Mouse (Mus musculus) stomach, embryonic 14.5 days (tissue): ENCODE measurements around the gene Snx7. TPM values are rescaled to one million over a fixed set of nuclear protein-coding genes. Genes with fewer than 3 reads are reported as not detected.

Experiments
- ATAC-seq: fragments of 200-750 bp; cut with Nextera tagmentation; 2 replicates; pipeline ENCODE4 v1.8.0; 2017; ENCODE audit warnings: low read depth, moderate TSS enrichment; ENCODE audit not compliant: insufficient number of reproducible peaks, insufficient read depth, low FRiP score
- H3K27ac ChIP-seq: fragments of 300-500 bp; sonication (generic); 2 replicates; pipeline ENCODE4 v1.5.1; 2014; ENCODE audit warnings: mild to moderate bottlenecking, low read length, moderate library complexity, mixed read lengths
- H3K27me3 ChIP-seq: fragments of 300-500 bp; sonication (generic); 2 replicates; pipeline ENCODE4 v1.6.1; 2014; ENCODE audit warnings: low read length, control low read depth, mixed read lengths; ENCODE audit not compliant: control insufficient read depth, insufficient read depth
- H3K36me3 ChIP-seq: fragments of 300-500 bp; sonication (generic); 2 replicates; pipeline ENCODE4 v1.6.1; 2014; ENCODE audit warnings: mild to moderate bottlenecking, control low read depth, low read length, moderate library complexity, mixed read lengths; ENCODE audit not compliant: control insufficient read depth, insufficient read depth
- H3K4me1 ChIP-seq: fragments of 300-500 bp; sonication (generic); 2 replicates; pipeline ENCODE4 v1.6.1; 2014; ENCODE audit warnings: low read length, control low read depth, mixed read lengths; ENCODE audit not compliant: control insufficient read depth, insufficient read depth
- H3K4me2 ChIP-seq: fragments of 300-500 bp; sonication (generic); replicated peaks from 2 replicates; pipeline ENCODE4 v1.6.1; 2014; ENCODE audit warnings: low read depth, low read length, control low read depth
- H3K4me3 ChIP-seq: fragments of 300-500 bp; sonication (generic); 2 replicates; pipeline ENCODE4 v1.5.1; 2014; ENCODE audit warnings: low read depth, low read length, control low read depth
- H3K9ac ChIP-seq: fragments of 300-500 bp; sonication (generic); replicated peaks from 2 replicates; pipeline ENCODE4 v1.6.1; 2014; ENCODE audit warnings: low read depth, mild to moderate bottlenecking, control low read depth, low read length, moderate library complexity, mixed read lengths
- H3K9me3 ChIP-seq: fragments of 300-500 bp; sonication (generic); 2 replicates; pipeline ENCODE4 v1.6.1; 2016; ENCODE audit warnings: low read depth, low read length, control low read depth; ENCODE audit not compliant: control insufficient read depth
- WGBS: fragments of 180-500 bp; shearing (Covaris S2); extraction: QIAGEN DNeasy Blood & Tissue Kit; methylation state at CpG from one replicate; pipeline ENCODE4 v1.1.7; 2014; 5-methylcytosine and 5-hydroxymethylcytosine counted together
- polyA plus RNA-seq: library from polyadenylated mRNA; unstranded; fragments of >200 nt; fragmentation: Nextera tagmentation; extraction: Ambion mirVana; gene quantifications from 2 replicates; pipeline ENCODE4 v1.2.1, GENCODE M21; 2014

Gene Snx7
- polyA plus RNA-seq = 30.4 and 32.2 TPM in 2 replicates

DNA sequence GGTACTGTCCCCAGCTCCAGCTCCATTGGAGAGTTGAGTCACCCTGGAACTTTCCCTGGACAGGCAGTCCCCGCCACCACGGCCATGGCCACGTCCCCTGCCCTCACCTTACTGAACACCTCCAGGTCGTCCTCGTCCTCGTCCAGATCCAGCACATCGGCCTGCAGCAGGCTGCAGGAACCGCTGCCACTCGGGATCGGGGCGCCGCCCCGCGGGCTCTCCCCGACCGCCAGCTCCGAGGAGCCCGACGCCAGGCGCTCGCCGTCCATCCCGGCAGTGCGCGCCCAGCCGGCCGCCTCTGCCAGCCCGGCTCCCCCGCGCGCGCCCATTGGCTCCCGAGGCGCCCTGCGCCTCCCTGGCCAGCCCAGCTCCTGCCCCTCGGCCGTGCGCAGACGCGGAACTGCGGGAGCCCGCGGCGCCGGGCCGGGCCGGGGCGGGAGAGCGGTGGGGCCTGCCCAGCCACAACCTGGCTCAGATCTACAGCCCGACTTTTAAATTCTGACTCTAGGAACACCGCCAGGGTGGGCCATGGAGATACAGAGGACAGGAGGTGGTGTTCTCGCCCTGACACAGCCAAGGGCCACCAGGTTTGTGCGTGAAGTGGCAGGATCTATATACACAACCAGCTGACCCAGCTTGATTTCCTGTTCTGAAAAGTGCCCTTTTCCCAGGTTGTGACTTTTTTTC lies at the start of gene Snx7:
Gene Snx7 (minus strand): TSS at position 300 of the 687 bp plus-strand sequence.
- Histone ChIP-seq H3K27me3 (no peaks in the 10 kb centered on the region), H3K9ac (peak within 1 kb of the TSS; percentile 31), H3K4me2 (peak within 1 kb of the TSS; percentile 57), H3K9me3 (no peaks in the 10 kb centered on the region), H3K4me3 (peak within 1 kb of the TSS; percentile 47), H3K36me3 (no peaks in the 10 kb centered on the region), H3K27ac (peak within 1 kb of the TSS; percentile 58; the same call in 1 of the 2 replicates), H3K4me1 (no peaks in the 10 kb centered on the region)
- ATAC-seq = peak; percentile 99
- WGBS = 1% methylated on average over 41 of the region's 53 CpGs

DNA sequence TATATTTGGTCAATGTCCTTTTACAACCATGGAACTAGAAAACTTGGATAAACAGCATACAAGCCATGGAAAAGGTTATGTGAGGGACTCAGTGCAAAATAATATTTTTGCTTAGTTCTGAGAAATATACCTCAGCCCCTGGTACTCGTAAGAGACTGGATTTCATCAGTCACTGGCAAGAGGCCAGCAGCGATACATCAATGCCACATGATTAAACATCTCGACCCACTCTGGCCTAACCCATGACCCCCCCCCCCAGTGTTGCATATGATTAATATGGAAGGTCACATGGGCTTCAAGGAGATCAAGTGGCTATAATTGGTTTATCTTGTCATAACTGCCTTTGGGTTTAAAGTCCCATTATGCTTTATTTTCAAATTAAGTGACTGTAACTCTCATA lies 46.7 kb upstream of the Snx7 start:
- ATAC-seq = 0 out of 2 replicates have a peak, but pooled peaks have one; percentile 23
- no peaks in the 10 kb centered on the region for H3K9me3 ChIP-seq
- WGBS = 26% methylated on average over 3 of the region's 3 CpGs
- no peak overlapping the region for H3K27ac ChIP-seq
- H3K36me3 ChIP-seq = no peaks in the 10 kb centered on the region
- H3K4me3 ChIP-seq = no peak overlapping the region
- H3K4me1 ChIP-seq = no peaks in the 10 kb centered on the region
- H3K27me3 ChIP-seq = no peaks in the 10 kb centered on the region
- H3K9ac ChIP-seq = no peak overlapping the region
- no peak overlapping the region for H3K4me2 ChIP-seq

DNA sequence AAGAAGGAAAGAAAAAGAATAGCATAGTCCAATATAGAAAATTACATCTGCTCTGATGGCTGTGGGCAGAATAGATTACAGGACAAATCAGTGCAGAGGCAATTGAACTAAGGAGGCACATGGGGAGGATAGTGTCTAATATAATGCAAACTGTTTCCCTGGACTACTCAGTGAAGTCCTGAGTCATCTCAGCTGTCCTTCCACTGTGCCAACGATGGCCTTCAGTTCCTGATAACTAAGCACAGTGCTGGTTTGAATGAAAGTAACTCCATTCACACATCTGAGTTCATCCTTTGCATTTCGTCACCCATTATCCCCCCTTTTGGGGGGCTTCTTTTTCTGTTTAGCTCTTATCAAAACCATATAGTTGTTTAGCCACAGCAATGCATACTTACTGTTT lies 25.0 kb upstream of the Snx7 start:
- WGBS = 80% methylated on average over 2 of the region's 2 CpGs
- no peak overlapping the region for H3K9ac ChIP-seq
- no peak overlapping the region for H3K4me3 ChIP-seq
- no peak overlapping the region for H3K27ac ChIP-seq
- no peaks in the 10 kb centered on the region for H3K4me1 ChIP-seq
- H3K9me3 ChIP-seq = no peaks in the 10 kb centered on the region
- ATAC-seq = no peak
- H3K36me3 ChIP-seq = no peaks in the 10 kb centered on the region
- H3K4me2 ChIP-seq = no peak overlapping the region
- no peaks in the 10 kb centered on the region for H3K27me3 ChIP-seq

DNA sequence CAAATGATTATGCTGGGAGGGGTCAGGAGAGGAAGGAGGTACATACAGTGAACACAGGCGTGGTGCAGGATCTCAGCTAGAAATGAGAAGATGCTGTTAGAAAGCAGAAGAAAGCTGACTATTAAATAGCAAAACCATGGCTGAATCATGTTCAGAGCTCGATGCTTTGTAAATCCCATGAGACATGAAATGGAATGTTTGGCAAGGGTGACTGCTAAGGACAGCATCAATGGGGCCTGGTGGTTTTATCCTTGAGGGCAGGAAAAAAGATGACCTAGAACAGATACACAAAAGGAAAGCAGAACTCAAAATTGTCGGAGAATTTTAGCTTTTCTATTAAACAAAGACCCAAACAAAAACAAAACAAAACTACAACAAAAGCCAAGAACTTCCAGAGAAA lies 6.7 kb upstream of the Snx7 start:
- WGBS = 80% methylated on average over 3 of the region's 3 CpGs
- H3K9me3 ChIP-seq = no peaks in the 10 kb centered on the region
- H3K9ac ChIP-seq = no peak overlapping the region
- H3K36me3 ChIP-seq = no peaks in the 10 kb centered on the region
- no peak overlapping the region for H3K27ac ChIP-seq
- H3K4me2 ChIP-seq = no peak overlapping the region
- no peak overlapping the region for H3K4me3 ChIP-seq
- no peaks in the 10 kb centered on the region for H3K27me3 ChIP-seq
- no peak for ATAC-seq
- no peaks in the 10 kb centered on the region for H3K4me1 ChIP-seq

DNA sequence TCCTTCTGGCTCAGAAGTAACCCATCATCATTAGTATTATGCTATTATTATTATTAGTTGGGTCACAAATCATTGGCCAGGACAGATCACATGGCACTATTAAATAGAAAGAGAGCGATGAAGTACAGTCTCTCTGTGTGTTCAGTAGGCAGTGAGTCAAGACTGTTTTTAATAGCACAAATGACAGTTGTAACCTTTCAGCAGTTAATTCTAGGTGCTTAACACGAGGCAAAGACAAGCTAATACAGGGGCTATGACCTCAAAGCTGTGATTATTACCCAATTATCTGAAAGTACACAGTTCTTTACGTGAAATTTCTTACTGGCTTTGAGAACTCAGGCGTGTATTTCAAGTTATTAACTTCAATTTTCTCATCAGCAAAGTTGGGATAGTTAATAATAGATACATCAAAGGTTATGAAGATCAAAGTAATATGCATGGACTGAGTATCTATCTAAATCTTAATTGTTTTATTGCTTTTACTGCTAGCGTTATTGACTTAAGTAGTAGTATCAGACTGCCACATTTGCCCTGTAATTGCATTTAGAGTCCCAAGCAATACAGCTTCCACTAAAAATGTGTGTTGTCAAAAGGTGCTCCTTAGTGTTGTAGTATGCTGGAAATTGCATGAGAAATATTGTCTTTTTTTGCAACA lies 4.6 kb upstream of the Snx7 start:
- 65% methylated on average over 5 of the region's 5 CpGs for WGBS
- no peaks in the 10 kb centered on the region for H3K27me3 ChIP-seq
- no peak overlapping the region for H3K4me3 ChIP-seq
- no peak overlapping the region for H3K9ac ChIP-seq
- no peaks in the 10 kb centered on the region for H3K4me1 ChIP-seq
- H3K9me3 ChIP-seq = no peaks in the 10 kb centered on the region
- no peak for ATAC-seq
- H3K36me3 ChIP-seq = no peaks in the 10 kb centered on the region
- H3K4me2 ChIP-seq = no peak overlapping the region
- no peak overlapping the region for H3K27ac ChIP-seq

DNA sequence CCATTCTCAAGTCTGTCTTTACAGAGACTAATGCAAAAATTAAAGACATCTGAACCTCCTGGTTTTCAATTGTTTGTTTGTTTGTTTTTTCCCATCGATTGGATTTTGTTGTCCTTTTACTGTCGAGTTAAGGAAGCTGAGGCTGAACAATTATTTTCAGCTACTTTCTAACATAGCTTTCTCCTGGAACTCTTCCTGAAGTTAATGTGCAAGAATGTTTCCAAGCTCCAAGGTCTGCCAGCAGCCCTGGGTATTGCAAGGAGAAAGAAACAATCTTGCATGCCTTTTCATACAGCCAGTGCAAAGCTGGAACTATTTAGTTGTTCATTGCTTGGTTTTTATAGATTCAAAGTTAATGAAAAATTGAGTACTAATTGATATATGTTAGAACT lies 584 bp upstream of the Snx7 start:
- H3K27ac ChIP-seq = peak overlapping the region; percentile 58; the same call in 1 of the 2 replicates
- H3K4me3 ChIP-seq = peak overlapping the region; percentile 47
- no peaks in the 10 kb centered on the region for H3K27me3 ChIP-seq
- WGBS = 7% methylated on average over 2 of the region's 2 CpGs
- H3K36me3 ChIP-seq = no peaks in the 10 kb centered on the region
- H3K4me1 ChIP-seq = no peaks in the 10 kb centered on the region
- peak overlapping the region; percentile 57 for H3K4me2 ChIP-seq
- H3K9me3 ChIP-seq = no peaks in the 10 kb centered on the region
- peak overlapping the region; percentile 31 for H3K9ac ChIP-seq
- no peak for ATAC-seq

DNA sequence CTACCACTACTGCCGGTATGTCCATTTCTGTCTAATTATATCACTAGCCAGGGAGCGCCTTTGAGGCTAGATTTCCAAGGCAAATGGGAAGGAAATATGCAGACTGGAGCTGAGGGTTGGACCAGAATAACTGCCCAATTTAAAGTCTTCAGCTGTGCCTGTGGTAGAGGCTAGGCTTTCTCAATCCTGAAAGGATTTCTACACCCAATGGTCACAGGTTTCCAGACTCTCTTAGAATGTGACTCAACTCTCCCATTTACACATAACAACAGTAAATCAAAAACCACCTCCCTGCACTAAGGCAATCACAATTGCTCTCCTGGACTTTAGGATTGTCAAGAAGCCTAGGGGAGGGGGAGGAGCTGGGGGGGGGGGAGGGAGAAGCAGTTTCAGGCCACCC lies 645 bp downstream of the Snx7 start:
- ATAC-seq = no peak
- H3K4me1 ChIP-seq = no peaks in the 10 kb centered on the region
- no peaks in the 10 kb centered on the region for H3K36me3 ChIP-seq
- peak overlapping the region; percentile 57 for H3K4me2 ChIP-seq
- no peak overlapping the region for H3K27ac ChIP-seq
- no peaks in the 10 kb centered on the region for H3K9me3 ChIP-seq
- WGBS = 75% methylated on average over 2 of the region's 2 CpGs
- peak overlapping the region; percentile 47 for H3K4me3 ChIP-seq
- peak overlapping the region; percentile 31; the same call in 1 of the 2 replicates for H3K9ac ChIP-seq
- no peaks in the 10 kb centered on the region for H3K27me3 ChIP-seq

DNA sequence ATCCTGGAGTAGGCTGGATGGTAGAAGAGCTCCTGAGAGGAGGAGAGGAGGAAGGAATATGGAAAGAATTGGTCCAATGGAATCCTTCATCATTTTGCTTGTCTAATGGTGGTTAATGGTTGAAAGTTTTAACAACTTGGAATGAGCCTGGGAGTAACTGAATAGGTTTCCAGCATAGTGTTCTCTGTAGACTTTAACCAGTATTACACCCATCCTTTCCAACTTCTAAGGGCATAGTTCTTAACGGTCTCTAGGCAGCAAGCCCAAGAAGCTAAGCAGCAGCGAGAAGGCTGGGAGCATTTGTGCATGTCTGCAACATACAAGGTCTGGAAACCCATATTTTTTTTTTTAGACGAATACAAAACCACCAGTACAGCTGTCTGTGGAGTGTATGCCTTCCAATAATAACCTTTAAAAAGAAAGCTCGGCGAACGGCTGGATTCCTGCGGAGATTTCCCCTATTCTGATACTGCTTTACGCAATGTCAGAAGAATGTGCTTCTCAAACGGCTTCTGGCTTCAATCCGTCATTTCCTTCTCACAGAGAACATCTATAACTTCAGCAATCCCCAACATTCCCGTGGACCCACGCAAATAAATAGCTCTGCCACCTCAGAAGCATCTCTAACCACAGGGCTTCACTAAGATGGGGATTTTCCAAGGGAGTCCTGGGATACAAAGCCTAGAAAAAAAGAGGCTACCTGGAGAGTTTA lies 1.9 kb downstream of the Snx7 start:
- no peaks in the 10 kb centered on the region for H3K9me3 ChIP-seq
- H3K4me1 ChIP-seq = no peaks in the 10 kb centered on the region
- no peak overlapping the region for H3K4me3 ChIP-seq
- no peaks in the 10 kb centered on the region for H3K27me3 ChIP-seq
- no peak for ATAC-seq
- no peak overlapping the region for H3K9ac ChIP-seq
- no peaks in the 10 kb centered on the region for H3K36me3 ChIP-seq
- H3K4me2 ChIP-seq = no peak overlapping the region
- WGBS = 67% methylated on average over 12 of the region's 12 CpGs
- H3K27ac ChIP-seq = no peak overlapping the region
